Mouse (Mus musculus) forebrain, embryonic 11.5 days (tissue): ENCODE measurements around the gene Gpat3. TPM values are rescaled to one million over a fixed set of nuclear protein-coding genes. Genes with fewer than 3 reads are reported as not detected.

Experiments used
- ATAC-seq: fragments of 200-750 bp; cut with Nextera tagmentation; replicated peaks from 2 replicates; pipeline ENCODE4 v1.8.0; 2017; ENCODE audit warnings: moderate TSS enrichment; ENCODE audit not compliant: low FRiP score
- DNase-seq: peaks from one replicate; pipeline ENCODE4 v3.0.0-alpha.2; 2017; ENCODE audit warnings: low spot score
- H3K27ac ChIP-seq: fragments of 300-500 bp; sonication (generic); 2 replicates; pipeline ENCODE4 v1.5.1; 2014; ENCODE audit warnings: low read depth, low read length
- H3K27me3 ChIP-seq: fragments of 300-500 bp; sonication (generic); 2 replicates; pipeline ENCODE4 v1.6.1; 2014; ENCODE audit warnings: mild to moderate bottlenecking, low read length, mixed read lengths; ENCODE audit not compliant: control insufficient read depth, insufficient read depth
- H3K36me3 ChIP-seq: fragments of 300-500 bp; sonication (generic); 2 replicates; pipeline ENCODE4 v1.6.1; 2014; ENCODE audit warnings: mild to moderate bottlenecking, low read length, moderate library complexity, mixed read lengths; ENCODE audit not compliant: control insufficient read depth, insufficient read depth
- H3K4me1 ChIP-seq: fragments of 300-500 bp; sonication (generic); replicated peaks from 2 replicates; pipeline ENCODE4 v1.6.1; 2014; ENCODE audit warnings: low read length, mixed read lengths; ENCODE audit not compliant: control insufficient read depth, insufficient read depth
- H3K4me2 ChIP-seq: fragments of 300-500 bp; sonication (generic); 2 replicates; pipeline ENCODE4 v1.6.1; 2014; ENCODE audit warnings: low read depth, mild to moderate bottlenecking, low read length, moderate library complexity, mixed read lengths; ENCODE audit not compliant: severe bottlenecking
- H3K4me3 ChIP-seq: fragments of 300-500 bp; sonication (generic); 2 replicates; pipeline ENCODE4 v1.5.1; 2014; ENCODE audit warnings: low read depth, low read length
- H3K9ac ChIP-seq: fragments of 300-500 bp; sonication (generic); 2 replicates; pipeline ENCODE4 v1.6.1; 2014; ENCODE audit warnings: low read length
- H3K9me3 ChIP-seq: fragments of 300-500 bp; sonication (generic); 2 replicates; pipeline ENCODE4 v1.6.1; 2016; ENCODE audit warnings: low read length, mixed read lengths; ENCODE audit not compliant: control insufficient read depth
- WGBS: fragments of 180-500 bp; shearing (Covaris S2); extraction: QIAGEN DNeasy Blood & Tissue Kit; methylation state at CpG from one replicate; pipeline ENCODE4 v1.1.7; 2014; 5-methylcytosine and 5-hydroxymethylcytosine counted together
- polyA plus RNA-seq: library from polyadenylated mRNA; unstranded; fragments of >200 nt; fragmentation: Nextera tagmentation; extraction: Ambion mirVana; gene quantifications from 2 replicates; pipeline ENCODE4 v1.2.1, GENCODE M21; 2014

Gene Gpat3
- polyA plus RNA-seq, 1 experiment from 2014 or later: 0.17 TPM

DNA sequence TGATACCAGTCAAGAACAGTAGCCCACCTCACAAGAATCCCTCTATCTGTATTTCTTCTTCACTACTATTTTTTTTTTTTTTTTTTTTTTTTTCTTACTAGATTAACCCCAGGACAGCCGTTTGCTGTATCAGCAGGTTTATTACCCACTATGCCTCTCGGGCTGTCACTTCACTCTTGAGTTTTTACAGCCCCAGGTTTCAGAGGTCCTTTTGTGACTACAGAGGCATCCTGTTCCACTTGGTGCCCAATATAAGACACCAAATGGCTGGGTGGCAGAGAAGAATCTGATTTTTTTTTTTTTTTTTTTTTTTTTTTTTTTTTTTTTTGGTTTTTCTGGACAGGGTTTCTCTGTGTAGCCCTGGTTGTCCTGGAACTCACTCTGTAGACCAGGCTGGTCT lies 1.6 kb downstream of the Gpat3 start:
- Histone ChIP-seq H3K9me3 (no peaks in the 10 kb centered on the region), H3K4me2 (no peak overlapping the region; the same call in 1 of the 2 replicates), H3K4me1 (peaks cover 5% of the 10 kb centered on the region; the same call in 1 of the 2 replicates), H3K4me3 (no peak overlapping the region), H3K27ac (no peak overlapping the region), H3K36me3 (no peaks in the 10 kb centered on the region), H3K27me3 (peaks cover 25% of the 10 kb centered on the region), H3K9ac (no peak overlapping the region)
- ATAC-seq (no peak), DNase-seq (no peak)
- WGBS: 7% methylated on average over 2 of the region's 2 CpGs

DNA sequence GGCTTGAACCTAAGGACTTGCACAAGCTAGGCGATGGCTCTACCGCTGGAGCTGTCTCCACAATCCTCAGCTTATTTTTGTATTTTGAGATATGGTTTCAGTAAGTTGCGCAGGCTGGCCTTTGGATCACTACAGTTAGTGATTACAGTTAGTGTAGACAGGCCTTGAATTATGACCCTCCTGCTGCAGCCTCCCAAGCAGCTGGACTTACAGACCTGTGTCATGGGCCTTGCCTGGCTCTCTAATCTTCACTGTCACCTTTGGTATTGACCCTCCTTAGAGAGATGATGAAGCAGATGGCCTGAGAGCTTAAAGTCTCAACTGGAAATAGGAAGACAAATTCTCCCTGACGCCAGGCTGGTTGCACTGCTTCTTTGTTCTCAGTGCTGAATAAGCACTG lies 8.4 kb downstream of the Gpat3 start:
- DNase-seq (no peak), ATAC-seq (no peak)
- 89% methylated on average over 4 of the region's 4 CpGs for WGBS
- no peak overlapping the region for H3K9ac ChIP-seq
- H3K4me3 ChIP-seq: no peak overlapping the region
- no peak overlapping the region for H3K27ac ChIP-seq
- no peaks in the 10 kb centered on the region for H3K4me1 ChIP-seq
- H3K9me3 ChIP-seq: no peaks in the 10 kb centered on the region
- H3K27me3 ChIP-seq: no peaks in the 10 kb centered on the region
- no peak overlapping the region for H3K4me2 ChIP-seq
- H3K36me3 ChIP-seq: no peaks in the 10 kb centered on the region

- no peak for DNase-seq
- 93% methylated on average over 3 of the region's 3 CpGs for WGBS
Measured at GRCm38 (mm10) chr5:100856552-100856951, 11.0 kb downstream of the Gpat3 start.

GRCm38 (mm10) chr5:100860417-100861053 lies 15.0 kb downstream of the Gpat3 start:
- H3K9me3 ChIP-seq: no peaks in the 10 kb centered on the region
- no peaks in the 10 kb centered on the region for H3K4me1 ChIP-seq
- no peaks in the 10 kb centered on the region for H3K36me3 ChIP-seq
- no peak for ATAC-seq
- 84% methylated on average over 12 of the region's 12 CpGs for WGBS
- no peak overlapping the region for H3K4me3 ChIP-seq
- DNase-seq: no peak
- H3K27me3 ChIP-seq: no peaks in the 10 kb centered on the region
- H3K27ac ChIP-seq: no peak overlapping the region
- H3K4me2 ChIP-seq: no peak overlapping the region
- no peak overlapping the region for H3K9ac ChIP-seq

More at GRCm38 (mm10) chr5:100856552-100856951, 11.0 kb downstream of the Gpat3 start:
- no peak for ATAC-seq
- no peak overlapping the region for H3K9ac ChIP-seq
- H3K4me2 ChIP-seq: no peak overlapping the region
- no peaks in the 10 kb centered on the region for H3K27me3 ChIP-seq
- no peak overlapping the region for H3K4me3 ChIP-seq
- no peaks in the 10 kb centered on the region for H3K36me3 ChIP-seq
- no peaks in the 10 kb centered on the region for H3K9me3 ChIP-seq
- no peaks in the 10 kb centered on the region for H3K4me1 ChIP-seq
- H3K27ac ChIP-seq: no peak overlapping the region

DNA sequence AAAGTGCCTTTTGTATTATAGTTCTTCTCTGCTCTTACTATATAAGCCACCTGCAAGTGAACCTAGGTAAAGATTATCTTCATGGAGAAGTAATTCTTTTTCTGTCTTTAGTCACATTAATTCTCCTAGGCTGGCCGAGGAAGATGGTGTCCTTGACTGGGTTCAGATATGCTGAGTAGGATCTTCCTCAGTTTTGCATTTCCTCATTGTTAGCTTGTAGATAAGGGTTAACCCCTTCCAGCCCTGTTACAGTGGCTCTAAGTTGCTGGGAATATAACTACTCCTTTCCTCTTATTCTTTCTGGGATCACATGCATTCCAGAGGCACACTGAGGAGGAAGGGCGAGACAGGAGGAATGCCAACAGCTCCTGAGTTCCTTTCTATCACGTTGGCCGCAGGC lies 15.6 kb downstream of the Gpat3 start:
- H3K4me1 ChIP-seq: no peaks in the 10 kb centered on the region
- WGBS: 67% methylated on average over 4 of the region's 4 CpGs
- no peaks in the 10 kb centered on the region for H3K36me3 ChIP-seq
- no peaks in the 10 kb centered on the region for H3K9me3 ChIP-seq
- DNase-seq (no peak), ATAC-seq (no peak)
- no peak overlapping the region for H3K4me3 ChIP-seq
- H3K27ac ChIP-seq: no peak overlapping the region
- H3K27me3 ChIP-seq: no peaks in the 10 kb centered on the region
- H3K4me2 ChIP-seq: no peak overlapping the region
- H3K9ac ChIP-seq: no peak overlapping the region

DNA sequence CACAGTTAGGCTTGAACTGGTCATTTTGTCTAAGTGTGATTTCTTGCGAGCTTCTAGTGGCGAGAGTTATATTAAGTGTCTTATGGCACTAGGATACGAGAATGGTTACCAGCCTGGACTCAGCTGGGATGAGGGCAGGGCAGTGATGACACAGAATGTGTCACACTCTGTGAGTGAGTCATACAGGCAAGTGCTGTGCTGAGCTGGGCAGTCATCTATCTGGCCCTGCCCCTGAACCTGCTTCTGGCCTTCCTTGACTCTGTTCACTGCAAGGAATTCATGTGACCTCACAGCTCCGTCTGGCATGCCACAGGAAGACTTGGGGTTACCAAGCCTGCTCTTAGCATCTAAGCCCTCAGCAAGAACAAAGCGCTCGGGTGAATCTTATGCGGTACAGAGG lies 16.3 kb downstream of the Gpat3 start:
- DNase-seq (no peak), ATAC-seq (no peak)
- H3K4me1 ChIP-seq: no peaks in the 10 kb centered on the region
- H3K4me2 ChIP-seq: no peak overlapping the region
- H3K9ac ChIP-seq: no peak overlapping the region
- H3K9me3 ChIP-seq: no peaks in the 10 kb centered on the region
- no peak overlapping the region for H3K27ac ChIP-seq
- H3K27me3 ChIP-seq: no peaks in the 10 kb centered on the region
- no peaks in the 10 kb centered on the region for H3K36me3 ChIP-seq
- 86% methylated on average over 7 of the region's 7 CpGs for WGBS
- H3K4me3 ChIP-seq: no peak overlapping the region

- Histone ChIP-seq H3K27me3 (no peaks in the 10 kb centered on the region), H3K9ac (no peak overlapping the region), H3K27ac (no peak overlapping the region), H3K4me1 (no peaks in the 10 kb centered on the region), H3K4me3 (no peak overlapping the region), H3K36me3 (no peaks in the 10 kb centered on the region), H3K9me3 (no peaks in the 10 kb centered on the region), H3K4me2 (no peak overlapping the region)
- DNase-seq (no peak), ATAC-seq (no peak)
- 61% methylated on average over 2 of the region's 2 CpGs for WGBS
Measured at GRCm38 (mm10) chr5:100863091-100863490, 17.6 kb downstream of the Gpat3 start.

DNA sequence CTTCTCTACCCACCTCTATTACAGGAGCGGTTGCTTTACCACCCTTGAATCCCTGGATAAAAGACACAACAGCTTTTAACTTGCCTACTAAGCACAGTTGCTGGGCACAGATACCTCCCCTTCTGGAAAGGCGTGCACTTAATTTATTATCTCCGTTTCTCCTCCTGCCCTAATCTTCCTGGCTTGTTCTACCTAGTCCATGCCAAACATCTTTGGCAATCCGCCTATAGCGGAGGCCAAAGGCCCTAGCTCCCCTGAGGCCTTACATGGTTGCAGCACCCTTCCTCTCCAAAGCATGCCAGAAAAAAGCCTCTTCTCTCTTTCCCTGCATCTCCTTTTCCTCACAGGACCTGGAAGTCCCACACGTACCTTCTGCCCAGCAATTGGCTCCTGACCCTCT lies 18.9 kb downstream of the Gpat3 start:
- H3K27me3 ChIP-seq: no peaks in the 10 kb centered on the region
- H3K4me3 ChIP-seq: no peak overlapping the region
- H3K36me3 ChIP-seq: no peaks in the 10 kb centered on the region
- no peak for ATAC-seq
- no peaks in the 10 kb centered on the region for H3K9me3 ChIP-seq
- no peak overlapping the region for H3K27ac ChIP-seq
- no peak overlapping the region for H3K9ac ChIP-seq
- H3K4me1 ChIP-seq: no peaks in the 10 kb centered on the region
- H3K4me2 ChIP-seq: no peak overlapping the region
- DNase-seq: no peak
- 88% methylated on average over 6 of the region's 6 CpGs for WGBS

GRCm38 (mm10) chr5:100866183-100866582 lies 20.7 kb downstream of the Gpat3 start:
- no peak overlapping the region for H3K4me2 ChIP-seq
- WGBS: 87% methylated on average over 2 of the region's 2 CpGs
- no peaks in the 10 kb centered on the region for H3K4me1 ChIP-seq
- H3K36me3 ChIP-seq: no peaks in the 10 kb centered on the region
- no peaks in the 10 kb centered on the region for H3K27me3 ChIP-seq
- no peak overlapping the region for H3K9ac ChIP-seq
- H3K27ac ChIP-seq: no peak overlapping the region
- H3K4me3 ChIP-seq: no peak overlapping the region
- DNase-seq: no peak
- H3K9me3 ChIP-seq: no peaks in the 10 kb centered on the region
- no peak for ATAC-seq
